Comparison of ENCODE assay signal across 9 mouse cellular contexts in genomic region chr11:75279013-75279341, GRCm38 (mm10).
DNase-seq lines count a peak whose midpoint lies in the region; ATAC-seq and TF ChIP-seq lines count a peak whose summit lies in the region.
"Had no signal": no experiment of that assay in that cellular context is flagged by ENCODE, and none has a peak within 500 bp of the region (broad histone marks: within the 10 kb centered on the region; RNA-seq: fewer than 3 reads in every experiment).

No protein-coding gene starts in this region.

- H3K4me2 ChIP-seq in kidney, postnatal 0 days (ENCODE audit: low read length), result peak overlapping the region; percentile 50
- peak overlapping the region; percentile 48 for H3K4me2 ChIP-seq in embryonic facial prominence, embryonic 14.5 days (ENCODE audit: low read depth, low read length)
- peak overlapping the region; percentile 56 for H3K4me2 ChIP-seq in intestine, embryonic 15.5 days (replicated peaks)
- H3K4me2 ChIP-seq in midbrain, postnatal 0 days (ENCODE audit: low read depth, low read length, poor library complexity, severe bottlenecking), result peak overlapping the region; percentile 22; the same call in 1 of the 2 replicates

- ATAC-seq in kidney, postnatal 0 days (replicated peaks; ENCODE audit: low FRiP score, low read depth), result no peak
- no peak for ATAC-seq in embryonic facial prominence, embryonic 14.5 days (ENCODE audit: low read depth)
- no peak for ATAC-seq in intestine, embryonic 15.5 days
- no peak for ATAC-seq in midbrain, postnatal 0 days (ENCODE audit: low FRiP score)
- ATAC-seq: Patski had no signal

- peak overlapping the region; percentile 1; the same call in 1 of the 2 replicates for H3K9ac ChIP-seq in kidney, postnatal 0 days (ENCODE audit: low read depth, low read length)
- H3K9ac ChIP-seq in embryonic facial prominence, embryonic 14.5 days (ENCODE audit: low read depth, low read length), result no peak overlapping the region
- 0 out of 2 replicates have a peak overlapping the region, but pooled peaks have one; percentile 1 for H3K9ac ChIP-seq in intestine, embryonic 15.5 days
- 0 out of 2 replicates have a peak overlapping the region, but pooled peaks have one; percentile 19 for H3K9ac ChIP-seq in midbrain, postnatal 0 days (replicated peaks; ENCODE audit: low read length, poor library complexity, severe bottlenecking)

- H3K9me3 ChIP-seq in kidney, postnatal 0 days (replicated peaks; ENCODE audit: low read length), result no peaks in the 10 kb centered on the region
- no peaks in the 10 kb centered on the region for H3K9me3 ChIP-seq in embryonic facial prominence, embryonic 14.5 days (ENCODE audit: control insufficient read depth, low read length)
- no peaks in the 10 kb centered on the region for H3K9me3 ChIP-seq in intestine, embryonic 15.5 days
- H3K9me3 ChIP-seq in midbrain, postnatal 0 days (ENCODE audit: low read length), result no peaks in the 10 kb centered on the region

- H3K4me3 ChIP-seq in kidney, postnatal 0 days (replicated peaks; ENCODE audit: low read depth, low read length), result 0 out of 2 replicates have a peak overlapping the region, but pooled peaks have one; percentile 11
- H3K4me3 ChIP-seq in embryonic facial prominence, embryonic 14.5 days (ENCODE audit: low read depth, low read length), result peak overlapping the region; percentile 14; the same call in 1 of the 2 replicates
- H3K4me3 ChIP-seq in intestine, embryonic 15.5 days (replicated peaks), result peak overlapping the region; percentile 21
- no peak overlapping the region for H3K4me3 ChIP-seq in midbrain, postnatal 0 days (ENCODE audit: low read depth, low read length)

- H3K27ac ChIP-seq in kidney, postnatal 0 days, result no peak overlapping the region
- H3K27ac ChIP-seq in embryonic facial prominence, embryonic 14.5 days (replicated peaks; ENCODE audit: low read depth, low read length), result no peak overlapping the region
- H3K27ac ChIP-seq in intestine, embryonic 15.5 days, result no peak overlapping the region
- no peak overlapping the region for H3K27ac ChIP-seq in midbrain, postnatal 0 days (ENCODE audit: low read depth, low read length)

- no peak for TF ChIP-seq CTCF in kidney, postnatal 0 days (IDR thresholded peaks at IDR 0.05; ENCODE audit: low read depth)
- TF ChIP-seq CTCF in midbrain, postnatal 0 days (IDR thresholded peaks at IDR 0.05), result no peak

- H3K27me3 ChIP-seq in kidney, postnatal 0 days (ENCODE audit: insufficient read depth, low read length), result peaks cover 19% of the 10 kb centered on the region; the same call in 1 of the 2 replicates
- H3K27me3 ChIP-seq in embryonic facial prominence, embryonic 14.5 days (replicated peaks; ENCODE audit: control insufficient read depth, insufficient read depth, low read length), result peaks cover 33% of the 10 kb centered on the region
- H3K27me3 ChIP-seq in intestine, embryonic 15.5 days (replicated peaks), result peaks cover 27% of the 10 kb centered on the region
- H3K27me3 ChIP-seq in midbrain, postnatal 0 days (ENCODE audit: insufficient read depth, low read length), result no peaks in the 10 kb centered on the region
- H3K27me3 ChIP-seq: Patski had no signal

- DNase-seq in kidney, postnatal 0 days (ENCODE audit: low spot score), result no peak
- no peak for DNase-seq in kidney, postnatal 4 days
- DNase-seq in embryonic facial prominence, embryonic 14.5 days (ENCODE audit: low spot score), result no peak
- no peak for DNase-seq in midbrain, postnatal 0 days (ENCODE audit: low spot score)
- DNase-seq in adrenal gland, postnatal 10 days, result no peak
- DNase-seq in thymus, adult 18-20 months, result no peak
- DNase-seq in right cerebral cortex, postnatal 25 days, result no peak

- H3K4me1 ChIP-seq in kidney, postnatal 0 days (replicated peaks; ENCODE audit: insufficient read depth, low read length), result peaks cover 14% of the 10 kb centered on the region
- H3K4me1 ChIP-seq in embryonic facial prominence, embryonic 14.5 days (ENCODE audit: control insufficient read depth, insufficient read depth, low read length), result peaks cover 38% of the 10 kb centered on the region
- H3K4me1 ChIP-seq in intestine, embryonic 15.5 days (replicated peaks), result peaks cover 15% of the 10 kb centered on the region
- peaks cover 27% of the 10 kb centered on the region for H3K4me1 ChIP-seq in midbrain, postnatal 0 days (ENCODE audit: insufficient read depth, low read length)

- 21% methylated on average over 4 of the region's 4 CpGs for WGBS in kidney, postnatal 0 days
- 11% methylated on average over 4 of the region's 4 CpGs for WGBS in embryonic facial prominence, embryonic 14.5 days
- WGBS in intestine, embryonic 15.5 days, result 12% methylated on average over 4 of the region's 4 CpGs
- WGBS in midbrain, postnatal 0 days, result 15% methylated on average over 4 of the region's 4 CpGs

- no peaks in the 10 kb centered on the region for H3K36me3 ChIP-seq in kidney, postnatal 0 days (ENCODE audit: insufficient read depth, low read length)
- no peaks in the 10 kb centered on the region for H3K36me3 ChIP-seq in embryonic facial prominence, embryonic 14.5 days (ENCODE audit: control insufficient read depth, insufficient read depth, low read length)
- no peaks in the 10 kb centered on the region for H3K36me3 ChIP-seq in intestine, embryonic 15.5 days
- no peaks in the 10 kb centered on the region; the same call in 1 of the 2 replicates for H3K36me3 ChIP-seq in midbrain, postnatal 0 days (ENCODE audit: insufficient read depth, low read length)
